Mouse (Mus musculus) CH12.LX (cell line): ENCODE measurements at regions not wholly inside any gene's neighbourhood (a gene's known extent, or its start where the extent isn't known, plus 50 kb on each side); places are given as distances from the start of the nearest gene placed in this dataset.

Source experiments
- DNase-seq: peaks from one replicate; pipeline ENCODE4 v3.0.0-alpha.2; 2013; ENCODE audit errors: extremely low read depth
- H3K27ac ChIP-seq: 2 replicates; pipeline ENCODE4 v1.5.1; 2012; ENCODE audit warnings: low read depth, mild to moderate bottlenecking, control low read depth, moderate library complexity; ENCODE audit not compliant: insufficient read depth
- H3K27me3 ChIP-seq: replicated peaks from 2 replicates; pipeline ENCODE3; 2012; ENCODE audit warnings: inconsistent platforms
- H3K36me3 ChIP-seq, 2 experiments: replicated peaks in 1 of 2; 2 replicates each; pipeline versions ENCODE3 to v1.6.1; 2012; ENCODE audit warnings: inconsistent platforms in 1 of 2, low read length in 1 of 2, mild to moderate bottlenecking in 1 of 2, mixed read lengths in 1 of 2, moderate library complexity in 1 of 2; ENCODE audit not compliant: control insufficient read depth in 1 of 2, insufficient read depth in 1 of 2
- H3K4me1 ChIP-seq, 2 experiments: 2 replicates each; pipeline ENCODE4 v1.6.1; 2012; ENCODE audit warnings: inconsistent platforms in 1 of 2, moderate library complexity in 1 of 2; ENCODE audit not compliant: insufficient read depth in 2 of 2, control insufficient read depth in 1 of 2
- H3K4me2 ChIP-seq: 2 replicates; pipeline ENCODE4 v1.6.1; 2012; ENCODE audit warnings: low read depth, mild to moderate bottlenecking, control low read depth; ENCODE audit not compliant: poor library complexity, insufficient read depth, severe bottlenecking
- H3K4me3 ChIP-seq, 3 experiments: fragments of 150-350 bp in 1 of 3; sonication (generic) in 1 of 3; replicated peaks in 1 of 3; 2 replicates each; pipeline versions ENCODE3 to v1.5.1; 2011 to 2012; ENCODE audit warnings: low read depth in 2 of 3, low read length in 2 of 3, mild to moderate bottlenecking in 2 of 3, moderate library complexity in 2 of 3, control low read depth in 1 of 3, improper control_type of control experiment in 1 of 3, inconsistent platforms in 1 of 3, mixed read lengths in 1 of 3; ENCODE audit not compliant: poor library complexity in 1 of 3
- H3K79me2 ChIP-seq: replicated peaks from 2 replicates; pipeline ENCODE4 v1.6.1; 2012; ENCODE audit warnings: mild to moderate bottlenecking, moderate library complexity; ENCODE audit not compliant: control insufficient read depth, poor library complexity, insufficient read depth, severe bottlenecking; ENCODE audit errors: extremely low read depth
- H3K9ac ChIP-seq: 2 replicates; pipeline ENCODE4 v1.6.1; 2012; ENCODE audit warnings: low read depth, mild to moderate bottlenecking, control low read depth, moderate library complexity; ENCODE audit not compliant: insufficient read depth
- H3K9me3 ChIP-seq: replicated peaks from 2 replicates; pipeline ENCODE3; 2012; ENCODE audit warnings: low read length, inconsistent platforms, mixed read lengths
- BHLHE40 ChIP-seq: IDR thresholded peaks from 2 replicates; pipeline ENCODE4 v1.6.1; 2011; ENCODE audit warnings: mild to moderate bottlenecking, low read depth, low read length, improper control_type of control experiment
- CTCF ChIP-seq, 2 experiments: IDR thresholded peaks in 1 of 2; conservative IDR thresholded peaks in 1 of 2; 2 replicates each; pipeline ENCODE4 v1.5.1; 2011 to 2012; ENCODE audit warnings: low read depth in 2 of 2, low read length in 2 of 2, improper control_type of control experiment in 1 of 2, inconsistent platforms in 1 of 2, mild to moderate bottlenecking in 1 of 2, moderate library complexity in 1 of 2
- E2F4 ChIP-seq: IDR thresholded peaks from 2 replicates; pipeline ENCODE4 v1.6.1; 2011; ENCODE audit warnings: low read depth, low read length, improper control_type of control experiment; ENCODE audit not compliant: insufficient replicate concordance
- ETS1 ChIP-seq: conservative IDR thresholded peaks from 2 replicates; pipeline ENCODE4 v1.6.1; 2012; ENCODE audit warnings: low read depth, mild to moderate bottlenecking, inconsistent platforms, low read length, improper control_type of control experiment, moderate library complexity
- GABPA ChIP-seq: IDR thresholded peaks from 2 replicates; pipeline ENCODE4 v1.6.1; 2012; ENCODE audit warnings: low read depth, low read length, improper control_type of control experiment, inconsistent platforms; ENCODE audit not compliant: insufficient replicate concordance
- HCFC1 ChIP-seq: IDR thresholded peaks from 2 replicates; pipeline ENCODE4 v1.6.1; 2012; ENCODE audit warnings: low read depth, mild to moderate bottlenecking, inconsistent platforms, low read length, improper control_type of control experiment
- KAT2A ChIP-seq: IDR thresholded peaks from 2 replicates; pipeline ENCODE4 v1.6.1; 2012; ENCODE audit warnings: low read length, improper control_type of control experiment, inconsistent platforms; ENCODE audit not compliant: insufficient replicate concordance
- MAFK ChIP-seq: IDR thresholded peaks from 2 replicates; pipeline ENCODE4 v1.6.1; 2011; ENCODE audit warnings: low read length, improper control_type of control experiment; ENCODE audit not compliant: insufficient replicate concordance
- POLR2AphosphoS2 ChIP-seq: IDR thresholded peaks from 2 replicates; pipeline ENCODE4 v1.6.1; 2011; ENCODE audit warnings: low read depth, low read length, improper control_type of control experiment
- RAD21 ChIP-seq: IDR thresholded peaks from 2 replicates; pipeline ENCODE4 v1.6.1; 2011; ENCODE audit warnings: low read depth, mild to moderate bottlenecking, low read length, improper control_type of control experiment, moderate library complexity
- SMC3 ChIP-seq: IDR thresholded peaks from 2 replicates; pipeline ENCODE4 v1.6.1; 2011; ENCODE audit warnings: low read depth, low read length, improper control_type of control experiment
- USF2 ChIP-seq: conservative IDR thresholded peaks from 2 replicates; pipeline ENCODE4 v1.6.1; 2011; ENCODE audit warnings: low read depth, low read length, improper control_type of control experiment
- ZC3H11A ChIP-seq: IDR thresholded peaks from 2 replicates; pipeline ENCODE4 v1.6.1; 2012; ENCODE audit warnings: low read depth, mild to moderate bottlenecking, inconsistent platforms, low read length, improper control_type of control experiment
- ZMIZ1 ChIP-seq: IDR thresholded peaks from 2 replicates; pipeline ENCODE4 v1.6.1; 2012; ENCODE audit warnings: low read depth, mild to moderate bottlenecking, inconsistent platforms, low read length, improper control_type of control experiment
- dilution Hi-C: fragments of 300-500 bp; cut with MboI; formaldehyde crosslinking; loops from 2 replicates; pipeline ENCODE4 v1.14.3; 2020; ENCODE audit warnings: low sequenced_read_pairs; ENCODE audit not compliant: extremely low pct_unique_long_range_greater_than_20kb, extremely low pct_ligation_motif_present
- in situ Hi-C: fragments of 300-500 bp; cut with MboI; formaldehyde crosslinking; loops from 3 replicates; pipeline ENCODE4 v1.14.3; 2019; ENCODE audit warnings: low sequenced_read_pairs, low pct_ligation_motif_present, low pct_unique_long_range_greater_than_20kb, mixed read lengths

GRCm38 (mm10) chr13:107608996-107609503 is 435.2 kb upstream of the Smim15 start:
- in situ Hi-C loops (no loop called here), dilution Hi-C loops (no loop called here)
- no peaks in the 10 kb centered on the region for H3K79me2 ChIP-seq
- H3K9me3 ChIP-seq: no peaks in the 10 kb centered on the region
- H3K4me3 ChIP-seq: no peak overlapping the region
- no peak overlapping the region for H3K27ac ChIP-seq
- H3K4me1 ChIP-seq: no peaks in the 10 kb centered on the region
- no peaks in the 10 kb centered on the region for H3K36me3 ChIP-seq
- peaks cover 2% of the 10 kb centered on the region for H3K27me3 ChIP-seq
- peak in 1 of 2 experiments; percentile 40; a peak in 2 of 4 replicates for TF ChIP-seq CTCF (conservative IDR thresholded peaks at IDR 0.05 in 1 of 2, IDR thresholded peaks at IDR 0.05 in 1 of 2; ENCODE audit: low read depth in 2 of 2, low read length in 2 of 2)
- peak; percentile 27; the same call in 1 of the 2 replicates for TF ChIP-seq SMC3
- TF ChIP-seq RAD21: peak; percentile 25
- TF ChIP-seq USF2: no peak
- TF ChIP-seq, all 38 proteins: peak for 3
- DNase-seq: no peak
- no peak overlapping the region for H3K4me2 ChIP-seq
- H3K9ac ChIP-seq: no peak overlapping the region

- no peak for DNase-seq
- dilution Hi-C loops (no loop called here), in situ Hi-C loops (no loop called here)
- H3K9me3 ChIP-seq: peaks cover 2% of the 10 kb centered on the region
- H3K4me2 ChIP-seq: no peak overlapping the region
- peaks cover 2% of the 10 kb centered on the region for H3K27me3 ChIP-seq
- no peak overlapping the region for H3K9ac ChIP-seq
- H3K4me3 ChIP-seq: no peak overlapping the region
- no peaks in the 10 kb centered on the region for H3K79me2 ChIP-seq
- H3K4me1 ChIP-seq: no peaks in the 10 kb centered on the region
- TF ChIP-seq BHLHE40 (no peak), MAFK (no peak), ZMIZ1 (no peak), E2F4 (no peak), KAT2A (no peak), ZC3H11A (no peak), ETS1 (no peak)
- no peaks in the 10 kb centered on the region for H3K36me3 ChIP-seq
- H3K27ac ChIP-seq: no peak overlapping the region
Observed at GRCm38 (mm10) chr13:107607294-107607693, 437.0 kb upstream of the Smim15 start.

GRCm38 (mm10) chr13:107602149-107602548 is 442.1 kb upstream of the Smim15 start:
- H3K27me3 ChIP-seq: peaks cover 2% of the 10 kb centered on the region
- H3K4me2 ChIP-seq: no peak overlapping the region
- H3K27ac ChIP-seq: no peak overlapping the region
- H3K9me3 ChIP-seq: peaks cover 2% of the 10 kb centered on the region
- no peaks in the 10 kb centered on the region for H3K79me2 ChIP-seq
- H3K4me1 ChIP-seq: no peaks in the 10 kb centered on the region
- in situ Hi-C loops (no loop called here), dilution Hi-C loops (no loop called here)
- H3K4me3 ChIP-seq: no peak overlapping the region
- no peak overlapping the region for H3K9ac ChIP-seq
- TF ChIP-seq GABPA (no peak), SMC3 (no peak), ZC3H11A (no peak), POLR2AphosphoS2 (no peak), HCFC1 (no peak)
- no peak for DNase-seq
- no peaks in the 10 kb centered on the region for H3K36me3 ChIP-seq
